Mouse (Mus musculus) B cell, adult 2 months (primary cell): ENCODE measurements around the gene Ttc7b.
A peak's percentile ranks its signal among the peaks of the same experiment; 100 is the strongest.

ENCODE experiments used
- DNase-seq, 2 experiments: peaks; one replicate each; pipeline ENCODE4 v3.0.0; 2022

Gene Ttc7b

GRCm38 (mm10) chr12:100375801-100376200 is 144.8 kb downstream of the Ttc7b start:
- no peak for DNase-seq

GRCm38 (mm10) chr12:100372785-100373184 is 147.8 kb downstream of the Ttc7b start:
- DNase-seq = no peak

- no peak for DNase-seq
Measured at GRCm38 (mm10) chr12:100372015-100372414, 148.6 kb downstream of the Ttc7b start.

- DNase-seq = no peak
Measured at GRCm38 (mm10) chr12:100369786-100370185, 150.8 kb downstream of the Ttc7b start.

- no peak for DNase-seq
Measured at GRCm38 (mm10) chr12:100369220-100369619, 151.4 kb downstream of the Ttc7b start.

GRCm38 (mm10) chr12:100361330-100361729 is 159.3 kb downstream of the Ttc7b start:
- no peak for DNase-seq

- DNase-seq = no peak
Measured at GRCm38 (mm10) chr12:100358040-100358620, 162.5 kb downstream of the Ttc7b start.

- DNase-seq = no peak
Measured at GRCm38 (mm10) chr12:100356407-100356806, 164.2 kb downstream of the Ttc7b start.

- no peak for DNase-seq
Measured at GRCm38 (mm10) chr12:100355565-100355964, 165.1 kb downstream of the Ttc7b start.

- DNase-seq = no peak
Measured at GRCm38 (mm10) chr12:100353954-100354353, 166.7 kb downstream of the Ttc7b start.

GRCm38 (mm10) chr12:100353075-100353782 is 167.4 kb downstream of the Ttc7b start:
- DNase-seq = no peak

- peak; percentile 36 to 40 for DNase-seq
Measured at GRCm38 (mm10) chr12:100352094-100352493, 168.5 kb downstream of the Ttc7b start.

- no peak for DNase-seq
Measured at GRCm38 (mm10) chr12:100343554-100343953, 177.1 kb downstream of the Ttc7b start.

- no peak for DNase-seq
Measured at GRCm38 (mm10) chr12:100341614-100342013, 179.0 kb downstream of the Ttc7b start.

GRCm38 (mm10) chr12:100340901-100341460 is 179.6 kb downstream of the Ttc7b start:
- no peak for DNase-seq

GRCm38 (mm10) chr12:100338055-100338454 is 182.6 kb downstream of the Ttc7b start:
- no peak for DNase-seq

GRCm38 (mm10) chr12:100337351-100338018 is 183.1 kb downstream of the Ttc7b start:
- no peak for DNase-seq

- DNase-seq = no peak
Measured at GRCm38 (mm10) chr12:100336241-100336640, 184.4 kb downstream of the Ttc7b start.

- DNase-seq = no peak
Measured at GRCm38 (mm10) chr12:100331806-100332205, 188.8 kb downstream of the Ttc7b start.

- no peak for DNase-seq
Measured at GRCm38 (mm10) chr12:100330234-100330633, 190.4 kb downstream of the Ttc7b start.

GRCm38 (mm10) chr12:100328998-100329397 is 191.6 kb downstream of the Ttc7b start:
- DNase-seq = no peak

GRCm38 (mm10) chr12:100328557-100328956 is 192.1 kb downstream of the Ttc7b start:
- DNase-seq = no peak

GRCm38 (mm10) chr12:100326732-100327131 is 193.9 kb downstream of the Ttc7b start:
- DNase-seq = no peak

- DNase-seq = no peak
Measured at GRCm38 (mm10) chr12:100325618-100326017, 195.0 kb downstream of the Ttc7b start.
